Mouse (Mus musculus) neural tube, embryonic 14.5 days (tissue): Measurements from ENCODE around the gene Rabl3. TPM values are rescaled to one million over a fixed set of nuclear protein-coding genes. Genes with fewer than 3 reads are reported as not detected.

Experiments used
- ATAC-seq: fragments of 200-750 bp; cut with Nextera tagmentation; 2 replicates; pipeline ENCODE4 v1.8.0; 2017; ENCODE audit warnings: low read depth, mild to moderate bottlenecking, moderate TSS enrichment, moderate library complexity
- H3K27ac ChIP-seq: fragments of 300-500 bp; sonication (generic); 2 replicates; pipeline ENCODE4 v1.5.1; 2014; ENCODE audit warnings: low read depth, mild to moderate bottlenecking, control low read depth, low read length, moderate library complexity, mixed read lengths
- H3K27me3 ChIP-seq: fragments of 300-500 bp; sonication (generic); 2 replicates; pipeline ENCODE4 v1.6.1; 2014; ENCODE audit warnings: low read length; ENCODE audit not compliant: control insufficient read depth, insufficient read depth
- H3K36me3 ChIP-seq: fragments of 300-500 bp; sonication (generic); 2 replicates; pipeline ENCODE4 v1.6.1; 2014; ENCODE audit warnings: low read length, mixed read lengths; ENCODE audit not compliant: control insufficient read depth, insufficient read depth
- H3K4me1 ChIP-seq: fragments of 300-500 bp; sonication (generic); 2 replicates; pipeline ENCODE4 v1.6.1; 2014; ENCODE audit warnings: low read length; ENCODE audit not compliant: control insufficient read depth, insufficient read depth
- H3K4me2 ChIP-seq: fragments of 300-500 bp; sonication (generic); 2 replicates; pipeline ENCODE4 v1.6.1; 2014; ENCODE audit warnings: mild to moderate bottlenecking, low read depth, low read length, control low read depth
- H3K4me3 ChIP-seq: fragments of 300-500 bp; sonication (generic); 2 replicates; pipeline ENCODE4 v1.5.1; 2014; ENCODE audit warnings: low read depth, low read length, control low read depth, mixed read lengths
- H3K9ac ChIP-seq: fragments of 300-500 bp; sonication (generic); replicated peaks from 2 replicates; pipeline ENCODE4 v1.6.1; 2014; ENCODE audit warnings: low read depth, mild to moderate bottlenecking, control low read depth, low read length, mixed read lengths
- H3K9me3 ChIP-seq: fragments of 300-500 bp; sonication (generic); 2 replicates; pipeline ENCODE4 v1.6.1; 2016; ENCODE audit warnings: low read length; ENCODE audit not compliant: control insufficient read depth
- WGBS: fragments of 180-500 bp; shearing (Covaris S2); extraction: QIAGEN DNeasy Blood & Tissue Kit; methylation state at CpG from one replicate; pipeline ENCODE4 v1.1.7; 2014; 5-methylcytosine and 5-hydroxymethylcytosine counted together
- polyA plus RNA-seq: library from polyadenylated mRNA; unstranded; fragments of >200 nt; fragmentation: Nextera tagmentation; extraction: Ambion mirVana; gene quantifications from 2 replicates; pipeline ENCODE4 v1.2.1, GENCODE M21; 2014

Rabl3 gene
- polyA plus RNA-seq, 1 experiment from 2014 or later = 16.3 TPM

DNA sequence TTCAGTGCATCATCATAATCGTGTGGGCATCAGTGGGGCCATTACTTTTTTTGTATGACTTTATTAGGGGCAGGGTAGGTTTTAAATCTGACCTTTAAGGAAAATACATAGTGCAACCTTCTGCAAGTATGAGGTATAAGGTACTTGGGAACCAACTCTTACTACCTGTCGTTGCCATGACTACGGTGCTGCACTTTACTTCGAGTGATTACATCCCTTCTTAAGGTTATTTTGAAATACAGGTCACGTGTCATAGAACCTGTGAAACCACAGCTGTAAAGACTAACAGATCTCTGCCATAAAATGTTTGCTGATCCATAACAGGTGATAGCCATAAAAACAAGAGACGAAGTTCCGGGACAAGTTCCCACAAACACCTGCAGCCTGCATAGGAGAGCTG lies 58.8 kb downstream of the Rabl3 start:
- Histone ChIP-seq H3K27me3 (no peaks in the 10 kb centered on the region), H3K9ac (no peak overlapping the region), H3K4me1 (no peaks in the 10 kb centered on the region), H3K27ac (no peak overlapping the region), H3K36me3 (no peaks in the 10 kb centered on the region), H3K4me2 (no peak overlapping the region), H3K4me3 (no peak overlapping the region), H3K9me3 (no peaks in the 10 kb centered on the region)
- 89% methylated on average over 7 of the region's 7 CpGs for WGBS
- ATAC-seq = no peak

DNA sequence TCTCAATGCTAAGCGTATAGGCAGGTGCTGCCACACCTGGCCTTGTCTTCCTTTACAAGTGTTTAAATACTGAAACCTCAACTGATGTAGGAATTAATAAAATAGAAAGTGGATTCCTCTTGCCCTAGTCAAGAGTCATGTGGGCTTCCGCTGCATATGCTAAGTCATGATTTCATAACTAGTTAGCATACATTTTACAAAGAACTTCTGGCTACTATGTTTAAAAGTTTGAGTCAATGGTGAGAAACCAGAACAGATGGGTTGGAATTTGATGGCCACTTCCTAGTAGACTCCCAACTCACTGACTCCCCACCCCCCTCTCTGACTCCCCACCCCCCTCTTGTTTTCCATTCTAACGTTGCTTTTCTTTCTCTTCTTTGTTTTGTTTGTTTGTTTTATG lies 59.6 kb downstream of the Rabl3 start:
- Histone ChIP-seq H3K27ac (no peak overlapping the region), H3K9ac (no peak overlapping the region), H3K4me1 (no peaks in the 10 kb centered on the region), H3K36me3 (no peaks in the 10 kb centered on the region), H3K4me2 (no peak overlapping the region), H3K9me3 (no peaks in the 10 kb centered on the region), H3K27me3 (no peaks in the 10 kb centered on the region), H3K4me3 (no peak overlapping the region)
- ATAC-seq = no peak
- 85% methylated on average over 3 of the region's 3 CpGs for WGBS

DNA sequence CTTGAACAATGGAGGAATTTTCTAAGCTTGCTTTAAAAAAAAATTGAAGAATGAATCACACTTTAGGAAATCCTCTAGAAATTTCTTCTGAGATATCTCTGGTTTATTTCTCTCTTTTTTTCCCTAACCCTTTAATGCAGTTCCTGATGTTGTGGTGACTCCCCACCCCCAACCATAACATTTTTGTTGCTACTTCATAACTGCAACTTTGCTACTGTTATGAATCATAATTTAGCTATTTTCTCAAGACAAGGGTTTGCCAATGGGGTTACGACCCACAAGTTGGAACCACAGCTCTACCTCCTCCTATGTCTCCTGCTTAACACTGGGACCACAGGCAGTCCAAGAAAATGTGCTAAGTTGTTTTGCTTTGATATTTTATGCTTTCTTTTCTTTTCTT lies 63.7 kb downstream of the Rabl3 start:
- H3K36me3 ChIP-seq = no peaks in the 10 kb centered on the region
- H3K4me1 ChIP-seq = no peaks in the 10 kb centered on the region
- no peak overlapping the region for H3K4me3 ChIP-seq
- no peak overlapping the region for H3K27ac ChIP-seq
- no peak for ATAC-seq
- no peaks in the 10 kb centered on the region for H3K9me3 ChIP-seq
- H3K27me3 ChIP-seq = no peaks in the 10 kb centered on the region
- 97% methylated on average over 1 of the region's 1 CpGs for WGBS
- no peak overlapping the region for H3K4me2 ChIP-seq
- H3K9ac ChIP-seq = no peak overlapping the region

GRCm38 (mm10) chr16:37604243-37604642 lies 64.6 kb downstream of the Rabl3 start:
- Histone ChIP-seq H3K27ac (no peak overlapping the region), H3K9ac (no peak overlapping the region), H3K4me2 (no peak overlapping the region), H3K4me1 (no peaks in the 10 kb centered on the region), H3K4me3 (no peak overlapping the region), H3K27me3 (no peaks in the 10 kb centered on the region), H3K9me3 (no peaks in the 10 kb centered on the region), H3K36me3 (no peaks in the 10 kb centered on the region)
- 82% methylated on average over 6 of the region's 6 CpGs for WGBS
- no peak for ATAC-seq

- H3K4me1 ChIP-seq = no peaks in the 10 kb centered on the region
- H3K4me2 ChIP-seq = no peak overlapping the region
- H3K36me3 ChIP-seq = no peaks in the 10 kb centered on the region
- H3K9me3 ChIP-seq = no peaks in the 10 kb centered on the region
- no peak overlapping the region for H3K9ac ChIP-seq
- 76% methylated on average over 8 of the region's 8 CpGs for WGBS
- no peak overlapping the region for H3K27ac ChIP-seq
- no peak for ATAC-seq
- no peak overlapping the region for H3K4me3 ChIP-seq
- H3K27me3 ChIP-seq = no peaks in the 10 kb centered on the region
Measured at GRCm38 (mm10) chr16:37610333-37610732, 70.6 kb downstream of the Rabl3 start.

- H3K9ac ChIP-seq = no peak overlapping the region
- no peaks in the 10 kb centered on the region for H3K27me3 ChIP-seq
- 81% methylated on average over 7 of the region's 7 CpGs for WGBS
- no peak overlapping the region for H3K4me2 ChIP-seq
- no peaks in the 10 kb centered on the region for H3K9me3 ChIP-seq
- H3K4me1 ChIP-seq = no peaks in the 10 kb centered on the region
- H3K36me3 ChIP-seq = no peaks in the 10 kb centered on the region
- H3K27ac ChIP-seq = no peak overlapping the region
- ATAC-seq = no peak
- no peak overlapping the region for H3K4me3 ChIP-seq
Measured at GRCm38 (mm10) chr16:37611072-37611471, 71.4 kb downstream of the Rabl3 start.

DNA sequence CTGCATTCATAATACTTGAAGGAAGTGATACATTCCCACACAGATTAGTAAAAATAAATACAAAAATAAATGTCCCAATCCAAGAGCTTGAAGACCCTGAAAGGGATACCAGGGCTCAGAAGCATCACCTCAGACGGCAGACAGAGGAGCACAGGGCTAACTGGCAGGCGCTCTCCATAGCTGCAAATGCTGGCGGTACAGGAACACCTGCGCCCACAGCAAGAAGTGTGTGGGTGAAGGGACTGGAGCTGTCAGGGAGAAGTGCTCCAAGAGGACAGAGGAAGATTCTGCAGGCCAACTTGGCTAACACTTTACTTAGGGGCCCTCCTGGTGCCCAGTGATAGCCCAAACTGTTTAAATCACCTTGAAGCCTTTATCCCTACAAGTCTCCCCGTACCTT lies 72.3 kb downstream of the Rabl3 start:
- Histone ChIP-seq H3K36me3 (no peaks in the 10 kb centered on the region), H3K27ac (no peak overlapping the region), H3K9ac (no peak overlapping the region), H3K27me3 (no peaks in the 10 kb centered on the region), H3K4me1 (no peaks in the 10 kb centered on the region), H3K4me2 (no peak overlapping the region), H3K9me3 (no peaks in the 10 kb centered on the region), H3K4me3 (no peak overlapping the region)
- 91% methylated on average over 5 of the region's 5 CpGs for WGBS
- no peak for ATAC-seq

GRCm38 (mm10) chr16:37614540-37614939 lies 74.9 kb downstream of the Rabl3 start:
- Histone ChIP-seq H3K4me3 (no peak overlapping the region), H3K9ac (no peak overlapping the region), H3K4me1 (peaks cover 5% of the 10 kb centered on the region), H3K36me3 (no peaks in the 10 kb centered on the region), H3K9me3 (no peaks in the 10 kb centered on the region), H3K27ac (no peak overlapping the region), H3K4me2 (no peak overlapping the region), H3K27me3 (no peaks in the 10 kb centered on the region)
- WGBS = 90% methylated on average over 9 of the region's 9 CpGs
- no peak for ATAC-seq

DNA sequence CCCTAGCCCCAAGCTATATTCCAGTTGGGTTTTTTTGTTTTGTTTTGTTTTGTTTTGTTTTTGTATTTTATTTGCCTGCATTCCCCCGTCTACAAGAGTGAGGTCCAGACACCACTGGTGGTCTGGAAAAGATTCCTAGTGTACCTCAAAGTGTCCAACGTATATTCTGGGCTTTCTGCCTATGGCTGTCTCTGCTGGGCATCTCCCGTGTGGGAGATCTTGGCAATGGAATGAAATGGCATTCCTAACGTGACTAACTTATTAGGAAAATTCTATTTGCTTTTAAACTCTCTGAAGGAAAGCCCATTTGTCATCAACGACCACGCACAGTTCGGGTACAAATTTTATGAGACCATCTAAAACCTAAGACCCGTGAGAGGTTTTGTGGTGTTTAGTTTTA lies 75.7 kb downstream of the Rabl3 start:
- Histone ChIP-seq H3K4me1 (peaks cover 5% of the 10 kb centered on the region), H3K4me2 (no peak overlapping the region), H3K9me3 (no peaks in the 10 kb centered on the region), H3K36me3 (no peaks in the 10 kb centered on the region), H3K27me3 (no peaks in the 10 kb centered on the region), H3K9ac (no peak overlapping the region), H3K4me3 (no peak overlapping the region), H3K27ac (no peak overlapping the region)
- 66% methylated on average over 8 of the region's 8 CpGs for WGBS
- no peak for ATAC-seq

GRCm38 (mm10) chr16:37616104-37616503 lies 76.4 kb downstream of the Rabl3 start:
- H3K9ac ChIP-seq = no peak overlapping the region
- H3K4me1 ChIP-seq = peaks cover 5% of the 10 kb centered on the region
- ATAC-seq = no peak
- no peak overlapping the region for H3K4me3 ChIP-seq
- H3K27me3 ChIP-seq = no peaks in the 10 kb centered on the region
- 74% methylated on average over 8 of the region's 8 CpGs for WGBS
- no peaks in the 10 kb centered on the region for H3K36me3 ChIP-seq
- H3K9me3 ChIP-seq = no peaks in the 10 kb centered on the region
- no peak overlapping the region for H3K4me2 ChIP-seq
- H3K27ac ChIP-seq = no peak overlapping the region
